Mouse (Mus musculus) testis, adult 2 months (tissue): Measurements from ENCODE around the gene Gm10337. TPM values are rescaled to one million over a fixed set of nuclear protein-coding genes. Genes with fewer than 3 reads are reported as not detected.
A peak's percentile ranks its signal among the peaks of the same experiment; 100 is the strongest.

Experiments
- H3K27ac ChIP-seq: fragments of 200-500 bp; 2 replicates; pipeline ENCODE4 v1.5.1; 2012; ENCODE audit warnings: low read depth, low read length; ENCODE audit not compliant: control insufficient read depth, insufficient read depth
- H3K27me3 ChIP-seq: fragments of 200-500 bp; 2 replicates; pipeline ENCODE4 v1.6.1; 2012; ENCODE audit warnings: mild to moderate bottlenecking, low read length, moderate library complexity; ENCODE audit not compliant: control insufficient read depth, insufficient read depth
- H3K36me3 ChIP-seq: fragments of 200-500 bp; 2 replicates; pipeline ENCODE4 v1.6.1; 2012; ENCODE audit warnings: mild to moderate bottlenecking, low read length; ENCODE audit not compliant: control insufficient read depth, insufficient read depth
- H3K4me1 ChIP-seq: fragments of 200-500 bp; 2 replicates; pipeline ENCODE4 v1.6.1; 2012; ENCODE audit warnings: low read length; ENCODE audit not compliant: control insufficient read depth, insufficient read depth
- H3K4me3 ChIP-seq: fragments of 200-500 bp; 2 replicates; pipeline ENCODE4 v1.5.1; 2012; ENCODE audit warnings: low read depth, mild to moderate bottlenecking, low read length, moderate library complexity, mixed read lengths; ENCODE audit not compliant: control insufficient read depth
- CTCF ChIP-seq: fragments of 200-500 bp; IDR thresholded peaks from 2 replicates; pipeline ENCODE4 v1.5.1; 2012; ENCODE audit warnings: low read depth, mild to moderate bottlenecking, inconsistent platforms, low read length, moderate library complexity; ENCODE audit not compliant: control insufficient read depth, insufficient read depth, insufficient replicate concordance
- POLR2A ChIP-seq: fragments of 200-500 bp; IDR thresholded peaks from 2 replicates; pipeline ENCODE4 v1.6.1; 2012; ENCODE audit warnings: low read depth, mild to moderate bottlenecking, inconsistent platforms, low read length, moderate library complexity; ENCODE audit not compliant: control insufficient read depth
- polyA plus RNA-seq: library from polyadenylated mRNA; depleted of rRNA; stranded (reverse); fragments of >200 nt; gene quantifications from 2 replicates; pipeline ENCODE4 v1.2.3, GENCODE M21; 2012

Gm10337 gene
- polyA plus RNA-seq, 1 experiment, result not detected

DNA sequence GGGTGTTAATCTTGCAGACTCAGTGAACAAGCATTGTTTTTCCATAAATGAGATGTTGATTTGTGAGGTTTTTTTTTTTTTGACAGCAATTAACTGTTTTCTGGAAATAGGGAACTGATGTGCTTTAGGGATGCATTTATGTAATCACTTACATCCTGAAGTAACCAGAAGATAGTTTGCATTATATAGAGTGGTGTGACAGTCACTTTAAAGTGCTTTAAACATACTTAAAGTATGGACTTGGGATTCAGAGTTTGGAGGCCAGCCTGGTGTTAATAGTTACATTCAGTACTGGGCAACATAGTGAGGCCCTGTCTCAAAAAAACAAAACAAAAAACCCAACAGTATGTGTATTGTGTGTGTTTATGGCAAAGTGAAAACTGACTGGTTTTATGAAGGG is 31.8 kb upstream of the Gm10337 start:
- TF ChIP-seq CTCF (no peak), POLR2A (no peak)
- Histone ChIP-seq H3K27ac (no peak overlapping the region), H3K36me3 (peaks cover 2% of the 10 kb centered on the region; the same call in 1 of the 2 replicates), H3K4me3 (no peak overlapping the region), H3K27me3 (no peaks in the 10 kb centered on the region), H3K4me1 (no peaks in the 10 kb centered on the region)

DNA sequence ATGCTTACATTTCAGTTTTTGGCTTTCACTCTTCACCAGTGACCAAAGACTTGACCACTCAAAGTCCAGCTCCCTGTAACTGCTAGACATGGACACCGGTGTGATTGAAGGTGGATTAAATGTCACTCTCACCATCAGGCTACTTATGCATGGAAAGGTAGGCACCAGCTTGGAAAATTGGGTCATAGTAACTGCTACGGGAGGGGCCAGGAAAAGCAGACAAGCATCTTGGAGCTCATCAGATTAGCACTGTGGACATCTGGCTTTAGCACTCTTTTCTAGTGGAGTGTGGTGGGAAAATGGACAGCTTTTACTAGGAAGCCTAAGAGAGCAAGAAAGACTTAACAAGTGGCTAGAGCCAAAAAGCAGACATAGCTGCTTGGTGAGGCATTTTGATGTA is 30.3 kb upstream of the Gm10337 start:
- H3K36me3 ChIP-seq, result peaks cover 2% of the 10 kb centered on the region
- no peaks in the 10 kb centered on the region for H3K4me1 ChIP-seq
- no peak overlapping the region for H3K27ac ChIP-seq
- no peaks in the 10 kb centered on the region for H3K27me3 ChIP-seq
- TF ChIP-seq CTCF, result no peak
- TF ChIP-seq POLR2A, result no peak
- H3K4me3 ChIP-seq, result peak overlapping the region; percentile 6; the same call in 1 of the 2 replicates

DNA sequence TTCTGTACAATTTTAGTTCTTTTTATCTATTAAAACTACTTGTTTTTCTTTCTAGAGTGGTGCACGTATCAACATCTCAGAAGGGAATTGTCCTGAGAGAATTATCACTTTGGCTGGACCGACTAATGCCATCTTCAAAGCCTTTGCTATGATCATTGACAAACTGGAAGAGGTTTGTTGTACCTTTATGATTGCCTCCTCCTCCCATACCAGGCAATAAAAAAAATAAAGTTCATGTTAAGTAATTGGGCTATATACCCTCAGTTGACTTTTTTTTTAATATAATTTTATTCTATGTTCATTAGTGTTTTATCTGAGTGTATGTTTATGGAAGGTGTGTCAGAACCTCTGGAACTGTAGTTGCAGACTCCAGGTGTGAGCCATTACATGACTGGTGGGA is 29.0 kb upstream of the Gm10337 start:
- no peak for TF ChIP-seq CTCF
- TF ChIP-seq POLR2A, result no peak
- Histone ChIP-seq H3K4me3 (no peak overlapping the region), H3K27me3 (no peaks in the 10 kb centered on the region), H3K27ac (no peak overlapping the region), H3K4me1 (no peaks in the 10 kb centered on the region), H3K36me3 (peaks cover 2% of the 10 kb centered on the region)

DNA sequence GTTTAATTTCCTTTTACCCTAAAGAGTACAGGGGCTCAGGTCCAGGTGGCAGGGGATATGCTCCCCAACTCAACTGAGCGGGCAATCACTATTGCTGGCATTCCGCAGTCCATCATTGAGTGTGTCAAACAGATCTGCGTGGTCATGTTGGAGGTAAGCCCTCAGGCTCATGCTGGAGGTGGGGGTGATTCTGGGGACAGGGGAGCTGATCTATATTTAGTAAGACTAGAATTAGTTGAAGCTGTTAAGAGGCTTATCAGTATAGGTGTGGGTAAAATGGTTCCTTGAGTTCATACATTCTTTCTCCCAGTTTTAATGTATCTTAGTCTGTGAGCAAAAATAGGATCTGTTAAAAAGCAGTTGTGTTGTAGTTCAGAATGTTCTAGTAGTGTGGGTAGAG is 20.4 kb upstream of the Gm10337 start:
- no peaks in the 10 kb centered on the region for H3K27me3 ChIP-seq
- H3K36me3 ChIP-seq, result peaks cover 4% of the 10 kb centered on the region
- H3K4me3 ChIP-seq, result no peak overlapping the region
- no peak overlapping the region for H3K27ac ChIP-seq
- TF ChIP-seq CTCF (no peak), POLR2A (no peak)
- H3K4me1 ChIP-seq, result no peaks in the 10 kb centered on the region

DNA sequence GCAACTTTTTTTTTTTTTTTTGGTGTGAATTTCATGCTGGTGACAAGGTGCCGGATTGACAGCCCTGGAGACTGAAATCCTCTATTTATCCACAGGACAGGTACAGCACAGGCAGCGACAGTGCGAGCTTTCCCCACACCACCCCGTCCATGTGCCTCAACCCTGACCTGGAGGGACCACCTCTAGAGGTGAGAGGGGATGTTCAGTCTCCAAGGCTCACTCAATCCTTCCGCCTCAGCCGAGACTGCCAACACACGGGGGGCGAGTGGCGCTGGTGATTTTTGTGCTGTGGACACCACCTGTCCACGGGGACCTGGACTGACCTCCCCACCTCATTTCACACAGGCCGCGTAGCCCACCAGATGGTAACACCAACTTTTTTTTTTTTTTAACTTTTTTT is 17.7 kb upstream of the Gm10337 start:
- no peak for TF ChIP-seq CTCF
- TF ChIP-seq POLR2A, result no peak
- Histone ChIP-seq H3K27me3 (no peaks in the 10 kb centered on the region), H3K36me3 (peaks cover 6% of the 10 kb centered on the region), H3K27ac (no peak overlapping the region), H3K4me3 (peak overlapping the region; percentile 51), H3K4me1 (no peaks in the 10 kb centered on the region)

DNA sequence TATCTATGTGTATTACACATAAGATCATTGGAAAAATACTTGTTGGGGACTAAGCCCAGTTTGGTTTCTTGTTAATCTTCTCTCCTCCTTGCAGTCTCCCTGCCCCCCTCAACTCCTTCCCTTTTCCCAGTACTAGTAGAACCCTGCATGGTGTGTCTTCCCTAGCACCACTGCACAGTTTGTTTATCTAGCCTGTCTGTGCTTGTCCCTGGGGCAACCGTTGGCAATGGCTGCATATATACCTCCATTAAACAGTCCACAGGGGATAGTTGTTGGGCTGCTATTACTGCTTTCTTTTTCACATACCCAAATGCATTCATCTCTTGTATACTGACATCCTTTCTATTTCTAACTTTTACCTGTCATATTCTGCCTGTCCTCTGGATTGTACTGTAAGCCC is 15.9 kb upstream of the Gm10337 start:
- H3K27ac ChIP-seq, result no peak overlapping the region
- TF ChIP-seq POLR2A (no peak), CTCF (no peak)
- peaks cover 7% of the 10 kb centered on the region for H3K36me3 ChIP-seq
- H3K4me1 ChIP-seq, result no peaks in the 10 kb centered on the region
- no peak overlapping the region for H3K4me3 ChIP-seq
- H3K27me3 ChIP-seq, result no peaks in the 10 kb centered on the region

DNA sequence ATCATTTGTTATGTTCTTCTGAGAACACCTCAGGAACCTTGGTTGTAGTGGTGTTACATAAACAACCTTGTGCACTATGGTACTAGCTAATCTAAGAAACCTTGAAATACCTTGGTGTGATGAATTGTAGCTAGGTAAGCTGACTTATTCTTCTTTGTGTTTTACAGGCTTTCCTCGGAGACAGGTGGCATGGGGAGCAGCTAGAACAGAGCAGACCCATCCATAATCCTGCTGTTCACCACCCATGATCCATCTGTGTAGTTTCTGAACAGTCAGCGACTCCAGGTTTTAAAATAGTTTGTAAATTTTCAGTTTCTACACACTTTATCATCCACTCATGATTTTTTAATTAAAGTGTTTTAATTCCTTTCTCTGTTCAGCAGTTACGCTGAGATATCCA is 5.2 kb upstream of the Gm10337 start:
- no peak overlapping the region for H3K27ac ChIP-seq
- H3K4me1 ChIP-seq, result no peaks in the 10 kb centered on the region
- H3K36me3 ChIP-seq, result peaks cover 3% of the 10 kb centered on the region
- no peaks in the 10 kb centered on the region for H3K27me3 ChIP-seq
- TF ChIP-seq POLR2A (no peak), CTCF (no peak)
- no peak overlapping the region for H3K4me3 ChIP-seq

DNA sequence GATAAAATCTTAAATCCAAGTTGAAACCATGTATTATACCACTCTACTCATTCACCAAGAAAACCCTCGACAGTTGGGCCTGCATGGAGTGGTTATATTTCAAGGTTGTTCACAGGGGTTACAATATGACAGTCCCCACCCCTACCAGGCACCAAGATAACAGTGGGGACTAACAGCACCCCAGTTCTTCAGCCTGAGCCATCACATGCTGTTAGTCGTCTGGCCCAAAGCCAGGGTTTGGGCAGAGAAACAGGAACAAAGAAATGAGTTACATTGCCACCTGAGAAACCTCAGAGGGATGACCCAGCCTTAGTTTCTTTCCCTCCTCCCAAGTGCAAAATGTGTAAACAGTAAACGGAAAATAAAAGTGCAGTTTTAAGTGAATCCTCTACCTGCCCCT is 4.2 kb upstream of the Gm10337 start:
- Histone ChIP-seq H3K27me3 (no peaks in the 10 kb centered on the region), H3K4me3 (no peak overlapping the region), H3K27ac (no peak overlapping the region), H3K36me3 (peaks cover 1% of the 10 kb centered on the region; the same call in 1 of the 2 replicates), H3K4me1 (no peaks in the 10 kb centered on the region)
- TF ChIP-seq POLR2A, result no peak
- no peak for TF ChIP-seq CTCF

DNA sequence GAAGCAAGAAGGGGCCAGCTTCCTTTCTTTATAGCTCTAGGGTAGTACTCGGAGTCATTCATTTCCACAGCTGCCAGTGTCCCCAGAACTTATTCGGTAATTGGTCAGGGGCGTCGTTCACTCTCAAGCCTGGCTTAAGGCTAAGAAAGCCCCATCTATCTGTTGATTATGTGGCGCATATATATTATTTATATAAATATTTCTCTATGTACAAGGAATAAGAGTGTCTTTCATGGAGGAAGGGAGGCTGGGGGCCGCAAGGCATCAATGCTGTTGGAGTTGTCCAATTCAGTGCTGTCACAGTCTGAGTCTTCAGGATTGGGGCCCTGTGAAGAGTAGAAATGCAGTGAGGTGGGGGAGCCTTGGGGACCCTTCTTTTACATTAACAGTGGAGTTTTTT is 3.7 kb upstream of the Gm10337 start:
- Histone ChIP-seq H3K27me3 (no peaks in the 10 kb centered on the region), H3K27ac (no peak overlapping the region), H3K4me1 (no peaks in the 10 kb centered on the region), H3K4me3 (no peak overlapping the region), H3K36me3 (peaks cover 1% of the 10 kb centered on the region; the same call in 1 of the 2 replicates)
- TF ChIP-seq CTCF (no peak), POLR2A (no peak)
